Mouse (Mus musculus) megakaryocyte, adult 5-6 weeks (primary cell): Measurements from ENCODE around the gene Scd2. TPM values are rescaled to one million over a fixed set of nuclear protein-coding genes. Genes with fewer than 3 reads are reported as not detected.
"Not testable (repeated sequence)": the region's sequence is repeated elsewhere in the genome, so short reads cannot be mapped to it uniquely, and the experiment has no call there.

Source experiments
- ATAC-seq: 2 replicates; pipeline ENCODE4 v1.8.0; 2016; ENCODE audit warnings: mild to moderate bottlenecking, inconsistent platforms; ENCODE audit not compliant: poor library complexity, severe bottlenecking
- total RNA-seq, 2 experiments: library from RNA; stranded (forward) in 1 of 2; stranded (reverse) in 1 of 2; fragments of 153-499, 151-499 nt in 1 of 2; fragments of 221-1000, 200-1000 nt in 1 of 2; gene quantifications; 2 replicates each; pipeline versions ENCODE4 v1.2.3 to v1.2.4; 2015 to 2017

Scd2 gene
- total RNA-seq (2015) (30.0 and 33.3 TPM in 2 replicates), total RNA-seq (2017) (26.9 and 28.9 TPM in 2 replicates)

DNA sequence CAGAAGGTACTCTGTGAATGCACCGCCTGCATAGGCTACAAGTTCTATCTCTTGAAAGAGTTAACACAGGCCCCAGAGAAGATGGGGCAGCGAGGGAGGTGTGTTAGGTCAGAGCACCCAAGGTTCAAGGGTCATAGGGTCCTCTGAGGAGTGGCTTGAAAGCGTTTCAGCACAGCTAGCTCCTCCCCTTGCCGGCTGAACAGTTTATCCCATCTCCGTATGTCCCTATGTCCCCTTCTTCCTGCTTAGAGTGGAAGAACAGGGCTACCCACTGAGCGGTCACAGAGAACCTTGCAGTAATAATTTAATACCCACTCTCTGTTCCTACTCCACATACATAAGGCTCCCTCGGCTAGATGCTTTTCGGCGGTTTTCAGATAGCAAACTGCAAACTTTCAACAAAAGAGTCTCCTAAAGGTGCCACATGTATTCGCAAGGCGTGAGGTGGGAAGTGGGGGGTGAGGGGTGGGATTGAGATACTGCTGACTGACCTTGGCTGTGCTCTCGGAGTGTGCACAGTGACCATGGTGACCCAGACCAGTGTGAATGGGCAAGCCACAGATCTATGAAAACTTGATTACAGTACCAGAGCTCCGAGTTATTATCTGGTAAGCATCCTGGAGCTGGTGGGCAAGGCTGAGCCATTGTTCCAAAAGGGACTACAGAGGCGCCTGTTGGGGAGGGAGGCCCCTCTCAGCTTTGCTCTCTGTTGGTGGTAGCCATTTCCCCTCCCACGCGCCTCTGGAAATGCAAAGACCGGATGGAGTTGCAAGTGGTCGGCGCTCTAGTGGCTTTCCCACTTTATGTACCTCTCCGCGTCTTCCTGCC is at the start of gene Scd2:
Gene Scd2 (plus strand): TSS at position 734 of the 828 bp plus-strand sequence.
- ATAC-seq: peak; percentile 6

DNA sequence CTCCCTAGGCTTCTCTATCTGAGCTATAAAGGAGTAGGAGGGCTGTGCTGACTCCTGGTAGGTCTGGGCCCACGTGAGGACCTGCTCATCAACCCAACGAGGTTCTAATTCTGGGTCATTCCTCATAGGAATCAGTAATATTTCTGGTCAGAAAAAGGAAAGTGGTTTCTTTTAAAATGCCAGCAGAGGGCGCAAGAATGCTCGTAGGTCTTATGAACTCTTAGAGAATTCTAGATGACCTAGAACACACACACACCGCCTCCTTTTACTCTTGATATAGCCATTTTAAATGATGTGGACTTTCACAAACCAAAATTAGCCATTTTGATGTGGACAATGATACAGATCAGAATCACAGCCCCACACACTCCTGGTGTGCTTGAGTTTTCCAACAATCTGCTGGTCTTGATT is 47.7 kb upstream of the Scd2 start:
- ATAC-seq: no peak

DNA sequence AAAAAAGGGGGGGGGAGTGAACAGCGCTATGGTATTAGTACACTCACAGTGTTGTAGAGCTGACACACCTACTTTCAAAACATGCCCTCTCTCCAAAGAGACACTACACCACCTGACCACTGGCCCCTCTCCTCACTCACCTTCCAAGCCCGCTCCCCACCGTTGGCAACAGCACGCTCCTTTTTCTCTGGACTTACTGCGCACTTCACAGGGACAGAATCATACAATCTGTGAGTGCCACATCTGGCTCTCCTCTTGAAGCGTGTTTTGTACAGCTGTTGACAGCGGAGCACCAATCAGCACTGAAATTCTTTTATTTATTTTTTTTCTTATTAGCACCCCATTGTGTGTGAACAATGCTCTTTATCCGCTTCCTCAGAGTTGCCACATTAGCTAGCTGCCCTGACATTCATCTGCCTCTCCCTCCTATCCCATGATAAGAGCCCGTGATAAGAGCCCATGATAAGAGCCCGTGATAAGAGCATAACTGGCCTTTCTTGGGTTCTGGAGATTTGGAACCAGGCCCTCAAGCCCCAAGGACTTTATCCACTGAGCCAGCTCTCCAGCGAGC is 47.0 kb upstream of the Scd2 start:
- no peak for ATAC-seq

DNA sequence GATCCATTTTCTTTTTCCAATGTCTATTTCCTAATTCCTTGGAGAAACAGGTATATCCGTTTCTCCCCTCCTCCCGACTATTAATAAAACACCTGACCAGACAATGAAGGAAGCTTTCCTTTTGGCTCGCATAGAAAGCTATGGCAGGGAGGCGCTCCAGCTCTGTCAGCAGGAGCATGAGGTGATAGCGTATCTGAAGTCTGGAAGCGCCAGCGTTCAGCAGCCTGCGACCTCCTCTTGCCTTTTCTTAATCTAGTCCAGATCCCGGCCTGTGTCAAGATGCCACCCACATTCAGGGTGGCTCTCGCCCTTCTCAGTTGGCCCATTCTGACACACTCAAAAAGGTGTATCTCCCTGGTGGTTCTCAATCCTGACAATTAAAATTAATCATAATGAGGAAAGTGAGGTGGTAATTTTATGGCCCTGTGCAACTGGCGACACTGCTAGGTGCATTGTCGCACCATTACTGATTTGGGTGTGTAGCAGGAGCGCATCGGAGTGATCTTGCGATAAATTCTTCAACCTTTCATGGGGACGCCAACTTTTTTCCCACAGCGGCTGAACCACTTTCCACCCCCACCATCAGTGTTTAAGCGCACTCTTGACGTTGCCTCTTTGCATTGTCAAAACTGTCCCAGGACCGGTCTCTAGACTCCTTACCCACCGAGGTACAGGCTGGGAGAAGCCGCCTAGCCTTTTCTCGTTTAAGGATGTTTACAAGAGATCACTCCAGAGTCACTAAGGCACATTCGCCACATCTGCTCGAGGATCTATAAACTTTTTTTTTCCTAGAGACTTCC is 46.0 kb upstream of the Scd2 start:
- peak; percentile 8 for ATAC-seq

DNA sequence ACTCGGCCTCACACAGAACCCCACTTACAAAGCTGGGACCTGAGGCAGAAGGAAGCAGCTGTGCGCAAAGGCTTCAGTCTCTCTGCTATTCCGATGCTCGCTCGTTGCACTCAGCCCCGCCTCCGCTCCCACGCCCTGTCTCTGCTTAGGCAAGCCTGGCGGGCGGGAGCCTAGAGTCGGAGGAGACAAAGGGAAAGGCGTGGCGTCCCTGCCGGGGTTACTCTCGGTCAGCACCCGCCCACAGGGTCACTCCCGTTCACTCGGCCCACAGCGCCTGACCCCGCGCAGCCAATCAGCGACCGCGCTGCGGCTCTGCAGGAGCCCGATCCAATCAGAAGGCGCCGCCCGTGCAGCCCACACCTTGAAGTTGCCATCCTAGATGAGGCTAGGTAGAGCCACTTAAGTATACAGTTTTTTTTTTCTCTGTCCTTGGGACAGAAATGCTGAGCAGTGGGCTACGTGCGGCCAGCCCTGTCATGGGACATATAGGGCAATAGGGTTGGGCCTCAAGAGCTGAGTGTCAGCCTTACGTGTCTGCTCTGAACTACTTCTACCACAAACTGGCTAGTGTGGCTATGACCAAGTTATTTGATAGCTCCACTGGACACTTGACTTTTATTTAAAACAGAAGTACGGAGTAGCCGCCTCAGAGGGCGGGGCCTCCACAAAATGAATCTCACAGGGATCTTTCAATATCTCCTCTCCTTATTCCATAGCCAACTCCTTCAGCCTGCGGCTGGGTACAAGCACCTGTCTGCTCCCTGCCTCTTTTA is 45.2 kb upstream of the Scd2 start:
- peak; percentile 98 for ATAC-seq

DNA sequence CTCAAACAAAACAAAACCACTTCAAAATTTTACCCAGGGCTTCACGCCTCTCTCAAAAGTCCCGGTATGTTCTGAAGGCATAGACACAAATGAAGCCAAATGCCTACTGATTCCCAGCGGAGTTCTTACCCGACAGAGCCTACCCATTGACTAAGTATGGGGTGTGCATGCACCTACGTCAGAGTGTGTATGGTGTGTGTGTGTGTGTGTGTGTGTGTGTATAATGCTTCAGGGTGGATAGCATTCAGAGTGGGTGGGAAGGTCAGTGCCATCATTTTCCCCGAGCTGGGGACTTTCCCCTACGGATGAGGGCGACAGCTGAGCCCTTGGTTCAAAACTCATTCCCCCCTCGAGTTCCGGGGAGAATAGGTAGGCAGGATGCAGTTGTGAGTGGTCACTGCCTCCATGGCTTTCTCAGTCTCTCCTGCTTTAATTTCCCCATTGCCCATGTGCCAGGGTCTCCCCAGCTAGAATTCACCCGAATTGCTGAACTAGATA is 44.6 kb upstream of the Scd2 start:
- ATAC-seq: no peak

DNA sequence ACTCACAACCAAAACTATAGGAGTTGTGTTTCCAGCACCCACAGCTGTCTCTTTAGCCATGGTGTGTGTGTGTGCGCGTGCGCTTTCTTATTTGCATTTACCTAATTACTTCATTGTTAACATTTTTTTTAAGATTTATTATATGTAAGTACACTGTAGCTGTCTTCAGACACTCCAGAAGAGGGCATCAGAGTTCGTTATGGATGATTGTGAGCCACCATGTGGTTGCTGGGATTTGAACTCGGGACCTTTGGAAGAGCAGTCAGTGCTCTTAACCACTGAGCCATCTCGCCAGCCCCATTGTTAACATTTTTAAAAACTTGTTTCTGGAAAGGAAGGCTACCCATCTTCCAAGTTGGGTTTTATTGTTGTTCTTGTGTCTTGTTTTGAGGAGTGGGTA is 42.3 kb upstream of the Scd2 start:
- not testable (repeated sequence) for ATAC-seq

DNA sequence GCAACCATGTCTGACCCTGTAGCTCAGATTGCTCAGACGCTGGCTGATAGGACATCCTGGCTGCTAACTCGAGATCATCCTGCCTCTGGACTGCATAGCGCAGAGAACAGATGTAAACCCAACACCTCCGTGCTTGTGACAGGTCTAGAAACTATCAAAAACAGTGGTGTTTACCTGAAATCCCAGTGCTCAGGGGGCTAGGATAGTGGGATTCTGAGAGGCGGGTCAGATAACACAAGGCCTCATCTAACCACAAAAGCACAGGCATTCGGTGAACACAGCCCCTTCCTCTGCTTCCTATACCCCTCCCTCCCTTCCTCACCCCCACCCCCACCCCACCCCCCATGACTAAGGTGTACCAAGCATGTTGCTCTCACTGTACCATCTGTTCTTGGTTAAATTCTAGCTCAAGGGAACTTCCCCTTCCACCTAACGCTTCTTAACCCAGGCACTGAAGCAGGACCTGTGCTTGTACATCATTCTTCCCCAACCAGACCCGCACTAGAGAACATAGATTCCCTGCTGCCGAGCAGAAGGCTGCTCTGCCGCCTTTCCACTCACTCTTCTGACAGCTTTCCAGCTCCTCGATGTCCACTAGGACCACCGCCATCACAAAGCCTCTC is 41.4 kb upstream of the Scd2 start:
- no peak for ATAC-seq

DNA sequence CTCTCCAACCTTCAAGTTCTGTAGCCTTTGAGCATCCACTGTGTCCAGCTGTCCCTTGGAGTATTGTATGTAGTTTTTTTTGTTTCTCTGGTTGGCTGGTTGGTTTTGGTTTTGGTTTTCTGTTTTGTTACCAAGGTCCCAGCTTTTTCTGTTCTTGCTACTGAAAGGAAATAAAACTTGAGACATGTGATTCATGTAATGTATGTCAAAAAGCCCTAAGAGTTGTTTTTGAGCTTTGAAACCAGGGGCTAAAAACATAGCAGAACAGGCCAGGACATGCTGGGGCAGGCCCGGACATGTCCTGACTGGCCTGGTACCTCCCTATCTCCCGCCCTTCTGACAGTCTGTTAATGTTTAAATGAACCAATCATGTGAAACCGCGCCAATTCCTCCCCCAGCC is 39.4 kb upstream of the Scd2 start:
- ATAC-seq: not testable (repeated sequence)

DNA sequence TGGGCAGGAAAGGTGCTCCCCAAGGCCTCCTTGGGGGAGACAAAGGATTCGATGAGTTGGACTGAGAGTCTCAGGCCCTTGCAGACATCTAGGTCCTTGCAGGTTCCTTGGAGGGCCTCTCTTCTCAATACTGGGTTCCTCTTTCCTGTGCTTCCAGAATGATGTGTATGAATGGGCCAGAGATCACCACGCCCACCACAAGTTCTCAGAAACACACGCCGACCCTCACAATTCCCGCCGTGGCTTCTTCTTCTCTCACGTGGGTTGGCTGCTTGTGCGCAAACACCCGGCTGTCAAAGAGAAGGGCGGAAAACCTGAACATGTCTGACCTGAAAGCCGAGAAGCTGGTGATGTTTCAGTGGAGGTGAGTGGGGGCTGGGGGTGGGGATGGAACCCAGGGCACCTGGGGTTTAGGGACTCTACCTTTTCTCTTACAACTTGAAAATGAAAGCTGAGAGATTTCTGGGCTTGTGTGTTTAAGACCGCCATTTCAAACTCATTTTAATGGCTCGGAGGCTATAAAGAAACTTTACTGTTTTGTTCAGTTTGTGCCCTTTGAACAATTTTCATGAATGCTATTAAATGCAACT is 36.0 kb upstream of the Scd2 start:
- ATAC-seq: no peak

DNA sequence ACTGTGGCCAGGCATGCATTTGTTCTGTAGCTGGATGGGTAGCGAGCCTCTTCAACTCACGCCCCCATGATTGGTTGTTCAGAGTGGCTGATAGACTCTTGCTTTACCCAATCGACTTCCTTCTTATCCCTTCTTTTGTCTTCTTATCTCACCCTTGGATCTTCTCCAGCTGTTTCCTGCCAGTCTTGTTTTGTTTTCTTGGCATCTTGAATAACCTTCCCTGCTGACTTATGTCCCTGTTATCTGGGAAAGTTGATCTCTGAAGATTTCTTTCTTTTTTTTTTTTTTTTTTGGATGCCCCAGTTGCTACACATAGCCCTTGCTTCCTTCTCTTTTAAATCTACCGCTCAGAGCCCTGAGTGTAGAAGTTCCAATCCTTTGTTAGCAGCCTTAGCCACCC is 34.0 kb upstream of the Scd2 start:
- no peak for ATAC-seq

DNA sequence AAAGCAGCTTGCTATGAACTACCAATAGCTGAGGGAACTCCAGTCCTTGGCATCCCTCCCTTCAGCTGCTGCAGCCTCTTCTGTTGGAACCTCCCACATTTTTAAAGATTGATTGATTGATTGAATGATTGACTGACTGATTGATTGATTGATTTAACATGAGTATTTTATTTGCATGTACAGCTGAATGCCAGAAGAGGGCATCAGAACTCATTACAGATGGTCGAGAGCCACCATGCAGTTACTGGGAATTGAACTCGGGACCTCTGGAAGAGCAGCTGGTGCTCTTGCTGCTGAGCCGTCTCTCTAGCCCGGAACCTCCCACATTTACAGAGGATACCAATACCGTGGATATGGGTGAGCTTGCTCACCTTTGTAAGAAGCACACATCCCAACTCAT is 33.0 kb upstream of the Scd2 start:
- no peak for ATAC-seq

DNA sequence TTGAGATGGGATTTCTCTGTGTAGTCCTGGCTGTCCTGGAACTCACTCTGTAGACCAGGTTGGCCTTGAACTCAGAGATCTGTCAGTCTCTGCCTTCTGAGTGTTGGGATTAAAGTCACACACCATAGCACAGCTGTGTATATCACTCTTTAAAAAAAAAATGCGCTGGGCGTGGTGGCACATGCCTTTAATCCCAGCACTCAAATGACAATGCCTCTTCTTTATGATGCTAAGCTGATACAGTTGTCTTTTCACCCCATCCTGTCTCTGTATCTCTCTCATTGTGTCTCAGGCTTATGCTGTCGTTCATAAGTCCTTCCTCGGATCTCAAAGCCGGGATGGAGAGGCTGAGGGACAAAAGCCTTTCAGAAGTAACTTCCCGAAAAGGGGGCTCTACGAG is 31.7 kb upstream of the Scd2 start:
- ATAC-seq: no peak

DNA sequence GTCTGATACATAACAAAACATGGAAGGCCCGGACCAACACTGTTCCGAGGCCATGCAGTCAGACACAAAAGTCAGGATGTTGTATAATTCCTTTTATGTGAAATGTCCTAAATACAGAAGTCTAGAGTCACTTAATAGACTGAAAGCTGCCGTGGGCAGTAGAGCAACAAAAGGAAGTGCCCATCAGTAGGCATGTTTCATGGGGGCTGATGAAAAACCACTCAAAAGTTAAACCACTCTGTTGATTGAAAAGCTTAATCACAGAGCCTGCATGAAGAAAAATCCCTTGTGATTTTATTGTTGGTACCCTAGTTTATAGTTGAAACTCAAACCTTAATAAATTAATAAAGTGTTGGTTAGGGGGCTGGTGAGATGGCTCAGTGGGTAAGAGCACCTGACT is 29.9 kb upstream of the Scd2 start:
- no peak for ATAC-seq

DNA sequence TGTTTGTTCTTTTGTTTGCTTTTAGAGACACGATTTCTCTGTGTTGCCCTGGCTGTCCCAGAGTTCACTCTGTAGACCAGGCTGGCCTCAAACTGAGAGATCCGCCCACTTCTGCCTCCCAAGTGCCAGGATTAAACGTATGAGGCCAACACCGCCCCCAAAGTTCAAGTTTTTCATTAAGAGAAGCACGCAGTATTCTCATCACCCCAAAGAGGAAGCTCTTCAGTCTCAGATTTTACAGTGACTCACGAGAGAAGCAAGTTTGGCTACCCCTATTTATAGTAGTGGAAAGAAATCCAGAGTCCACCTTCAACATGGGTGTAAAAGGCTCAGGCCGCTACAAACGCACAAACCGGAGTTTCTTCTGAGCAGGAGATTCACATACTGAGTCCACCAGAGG is 29.2 kb upstream of the Scd2 start:
- peak; percentile 28 for ATAC-seq

DNA sequence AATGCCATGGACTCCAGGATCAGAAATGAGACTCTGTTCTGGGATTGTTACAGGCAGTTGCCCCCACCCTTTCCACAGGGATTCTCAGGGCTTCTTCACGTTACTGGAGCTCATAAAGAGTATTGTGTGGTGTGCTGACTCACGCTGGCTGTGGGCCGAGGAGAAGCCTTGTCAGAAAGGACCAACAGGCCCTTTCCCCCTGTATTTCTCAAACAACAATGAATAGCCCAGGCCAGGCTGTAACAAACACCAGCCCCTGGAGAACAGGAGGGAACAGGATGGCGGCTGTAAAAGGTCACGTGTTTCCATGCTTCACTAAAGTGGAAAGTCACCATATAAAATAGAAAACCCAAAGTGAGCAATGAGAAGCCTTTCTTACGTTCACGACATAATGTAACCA is 28.2 kb upstream of the Scd2 start:
- no peak for ATAC-seq

DNA sequence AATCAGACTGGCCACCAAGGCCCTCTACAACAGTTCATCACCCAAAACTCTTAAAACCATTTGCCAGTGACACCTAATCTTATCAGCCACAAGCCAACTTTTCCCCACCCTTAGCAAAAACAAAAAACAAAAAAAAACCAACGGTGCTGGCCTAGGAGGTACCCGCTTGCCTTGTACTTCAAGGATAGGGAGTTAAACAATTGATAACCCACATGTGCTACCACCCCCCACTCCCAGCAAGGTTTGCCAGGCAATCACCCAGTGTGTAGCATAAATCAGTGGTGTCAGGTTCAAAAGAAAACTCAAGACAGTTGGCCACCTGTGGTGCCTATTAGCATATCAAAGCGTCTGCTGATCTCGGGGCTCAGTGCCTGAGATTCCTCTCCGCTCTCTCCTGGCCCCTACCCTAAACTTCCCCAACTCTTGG is 27.6 kb upstream of the Scd2 start:
- no peak for ATAC-seq

DNA sequence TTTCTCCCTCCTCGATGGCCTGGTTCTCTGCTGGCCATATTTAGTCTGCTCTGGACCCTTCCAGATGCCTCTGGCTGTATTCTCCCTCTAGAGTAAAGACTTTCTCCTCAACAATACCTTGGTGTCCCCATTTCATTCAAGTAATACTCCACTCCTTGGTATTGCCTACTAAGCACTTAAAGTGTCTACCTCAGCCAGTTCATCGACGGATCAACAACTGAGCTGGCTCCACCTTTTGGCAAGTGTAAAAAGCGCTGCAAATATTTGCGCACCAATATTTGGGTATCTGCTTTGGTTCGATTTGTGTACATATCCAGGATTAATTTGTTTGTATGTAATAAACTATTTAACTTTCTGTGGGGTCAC is 27.0 kb upstream of the Scd2 start:
- no peak for ATAC-seq

DNA sequence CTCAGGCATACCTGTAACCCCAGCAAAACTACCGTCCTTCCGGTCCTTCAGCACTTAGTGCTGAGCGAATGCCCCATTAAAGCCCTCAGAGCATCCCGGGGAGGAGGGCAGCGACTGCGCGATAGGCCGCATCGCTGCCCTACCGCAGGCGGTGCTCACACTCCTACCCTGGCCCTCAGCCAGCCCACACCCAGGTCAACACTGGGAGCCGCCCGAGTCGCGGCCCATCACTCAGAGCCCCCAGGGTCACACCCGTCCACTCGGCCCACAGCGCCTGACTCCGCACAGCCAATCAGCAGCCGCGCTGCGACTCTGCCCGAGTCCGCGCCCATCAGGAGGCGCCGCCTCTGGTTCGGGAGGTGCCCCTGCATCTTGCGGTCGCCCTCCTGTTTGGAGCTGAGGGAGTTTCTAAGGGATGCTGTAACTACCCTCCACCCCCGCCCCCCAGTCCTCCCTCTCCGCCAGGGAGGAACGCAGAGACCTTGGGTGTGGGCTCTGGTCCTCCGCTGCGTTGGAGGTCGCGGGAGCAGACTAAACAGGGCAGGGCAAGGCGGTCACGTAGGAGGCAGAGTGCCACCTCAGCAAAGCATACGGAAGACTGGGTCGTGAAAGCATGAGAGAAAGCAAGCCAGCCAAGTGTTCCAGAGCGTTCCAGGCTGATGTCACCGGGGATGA is 26.5 kb upstream of the Scd2 start:
- ATAC-seq: peak; percentile 94
